Mouse (Mus musculus) gastrocnemius, postnatal 10 days (tissue): ENCODE measurements at regions not wholly inside any gene's neighbourhood (a gene's known extent, or its start where the extent isn't known, plus 50 kb on each side); places are given as distances from the start of the nearest gene placed in this dataset.

Experiments
- DNase-seq: peaks from one replicate; pipeline ENCODE4 v3.0.0; 2021; ENCODE audit warnings: mixed read lengths

DNA sequence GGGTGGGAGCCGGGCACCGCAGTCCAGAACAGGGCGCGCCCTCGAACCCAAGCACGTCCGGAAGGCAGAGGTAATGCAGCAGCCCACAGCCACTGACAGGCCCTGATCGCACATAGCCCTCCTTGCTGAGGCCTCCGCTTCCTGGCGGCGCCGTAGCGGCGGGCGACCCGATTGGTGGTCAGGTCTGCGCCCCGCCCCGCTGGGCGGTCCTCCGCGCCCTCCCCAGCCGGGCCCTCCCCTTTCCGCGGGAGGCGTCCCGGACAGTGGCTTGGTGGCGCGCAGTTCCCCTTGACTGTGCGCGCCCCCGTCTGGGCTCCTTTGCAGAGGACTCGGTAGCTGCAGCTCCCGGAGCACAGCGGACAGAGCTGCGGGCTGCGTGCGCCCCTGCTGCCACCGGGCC is 375.5 kb upstream of the Asap2 start:
- peak; percentile 68 for DNase-seq
